Mouse (Mus musculus) urinary bladder, postnatal 10 days (tissue): Measurements from ENCODE around the gene Xxylt1.
"Not testable (repeated sequence)": the region's sequence is repeated elsewhere in the genome, so short reads cannot be mapped to it uniquely, and the experiment has no call there.

Experiments
- DNase-seq: peaks from one replicate; pipeline ENCODE4 v3.0.0; 2022; ENCODE audit warnings: low spot score

Xxylt1 gene

DNA sequence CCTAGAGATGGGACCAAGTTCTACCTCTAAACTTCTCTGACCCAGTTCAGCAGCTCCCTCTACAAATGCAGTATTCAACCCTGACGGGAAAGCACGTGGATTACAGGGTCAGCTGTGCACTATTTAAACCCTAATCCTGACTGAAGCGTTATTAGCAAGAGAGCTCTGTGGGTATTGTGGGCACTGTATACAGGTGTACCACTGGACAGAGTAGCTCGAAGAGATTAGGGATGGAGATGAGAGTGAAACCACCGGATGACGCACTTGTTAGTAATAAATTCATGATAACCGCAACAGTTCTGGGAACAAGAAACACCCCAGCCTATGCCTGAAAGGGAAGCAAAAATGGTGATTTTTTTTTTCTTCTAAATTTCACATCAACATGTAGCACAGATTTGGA lies 57.0 kb downstream of the Xxylt1 start:
- no peak for DNase-seq

DNA sequence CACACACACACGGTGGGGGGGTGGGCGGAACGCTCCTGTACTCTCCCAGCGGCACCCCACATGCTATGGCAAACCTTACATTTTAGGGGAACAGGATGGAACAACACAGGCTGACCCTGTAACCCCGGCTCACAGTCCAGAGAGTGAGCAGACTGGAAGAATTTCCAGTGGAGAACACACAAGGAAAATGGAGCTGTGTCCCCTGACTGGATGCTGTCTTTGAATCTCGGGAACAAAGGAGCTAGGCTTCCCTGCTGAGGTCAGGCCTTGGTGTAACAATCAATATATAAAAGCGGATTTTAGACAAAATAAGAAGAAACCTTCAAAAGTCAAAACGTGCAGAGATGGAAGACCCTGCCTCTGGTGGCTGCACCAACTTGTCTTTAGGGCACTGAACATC lies 57.4 kb downstream of the Xxylt1 start:
- no peak for DNase-seq

DNA sequence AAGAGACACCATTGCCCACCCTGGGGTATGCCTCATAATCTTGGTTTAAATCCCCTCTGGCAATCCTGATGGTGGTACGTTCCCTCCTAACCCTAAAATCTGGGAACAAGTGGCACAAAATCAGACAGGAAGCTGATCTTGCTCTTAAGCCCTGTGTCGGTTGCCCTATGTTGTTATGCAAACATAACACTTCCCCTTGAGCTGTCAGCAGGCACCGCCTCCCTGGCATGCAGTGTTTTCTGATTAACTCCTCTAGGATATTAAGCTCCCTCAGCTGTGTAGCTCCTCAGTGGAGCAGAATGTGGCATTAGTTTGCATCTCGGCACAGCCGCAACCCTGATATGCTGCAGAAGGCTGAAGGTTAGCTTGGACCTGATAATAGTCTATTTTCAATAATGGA lies 58.9 kb downstream of the Xxylt1 start:
- no peak for DNase-seq

DNA sequence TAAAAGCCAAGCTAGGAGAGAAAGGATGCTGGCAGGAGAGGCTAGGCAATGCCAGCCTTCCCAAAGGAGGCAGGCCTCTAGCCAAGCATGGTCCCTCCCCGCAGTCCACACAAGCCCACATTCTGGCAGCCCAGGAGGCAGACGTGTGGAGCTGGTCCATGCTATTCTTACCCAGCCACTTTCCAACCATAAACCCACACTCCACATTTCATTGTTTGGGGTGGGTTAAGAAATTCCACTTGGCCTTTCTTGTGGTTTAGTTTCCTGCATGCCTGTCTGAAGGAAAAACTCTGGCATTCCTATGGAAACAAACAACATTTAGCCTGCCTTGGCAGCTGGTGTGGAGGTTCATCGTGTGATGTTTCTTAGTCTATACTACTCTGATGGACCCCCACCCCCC lies 61.7 kb downstream of the Xxylt1 start:
- no peak for DNase-seq

DNA sequence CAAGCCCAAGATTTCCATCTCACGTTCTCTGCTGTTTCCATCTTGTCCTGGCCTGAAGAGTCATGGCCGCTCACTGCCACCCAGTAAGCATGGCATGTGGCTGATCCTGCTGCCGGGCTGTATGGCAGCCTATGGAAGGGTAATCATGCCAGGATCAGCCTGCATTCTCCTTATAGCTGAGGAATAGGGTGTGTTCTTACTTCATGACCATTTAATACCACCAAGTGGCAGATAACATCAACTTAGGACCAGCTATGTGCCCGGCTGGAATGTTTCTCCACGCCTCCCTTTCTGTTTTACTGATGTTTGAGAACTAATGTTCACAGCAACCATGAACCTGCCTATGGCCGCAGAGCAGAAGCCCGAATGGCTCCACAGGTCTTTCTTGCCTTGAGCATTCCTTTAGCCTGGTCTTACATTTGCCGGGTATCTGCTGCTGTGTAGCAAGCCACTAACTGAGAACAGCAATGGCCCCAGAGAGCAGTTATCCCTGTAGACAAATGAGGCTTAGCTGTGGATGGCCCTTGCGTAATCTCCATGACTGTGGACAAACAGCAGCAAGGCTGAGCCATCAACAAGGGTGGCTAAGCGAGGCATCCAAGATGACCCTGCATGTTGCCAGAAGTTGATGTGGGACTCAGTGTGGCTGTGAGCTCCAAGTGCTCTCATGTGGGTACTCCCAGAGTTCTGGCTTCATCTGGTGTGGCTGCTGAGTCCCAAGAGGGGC lies 63.4 kb downstream of the Xxylt1 start:
- no peak for DNase-seq

DNA sequence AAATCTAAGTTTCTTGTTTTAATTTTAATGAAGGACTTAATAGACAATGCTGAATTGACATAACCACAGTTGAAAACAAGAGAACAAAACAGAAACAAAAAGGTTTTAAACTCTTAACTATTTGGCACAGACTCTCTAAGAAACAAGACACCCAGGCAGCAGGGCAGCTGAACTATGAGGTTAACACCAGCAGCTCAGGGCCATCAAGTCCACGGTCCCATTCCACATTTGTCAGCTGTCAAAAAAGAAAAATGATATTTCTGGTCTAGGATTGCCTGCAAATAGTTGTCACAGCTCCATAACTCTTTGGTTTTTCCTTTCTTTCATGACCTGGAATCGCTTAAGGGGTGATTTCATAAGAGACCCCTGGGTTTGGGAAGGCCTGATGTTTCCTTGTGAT lies 64.6 kb downstream of the Xxylt1 start:
- DNase-seq = no peak

DNA sequence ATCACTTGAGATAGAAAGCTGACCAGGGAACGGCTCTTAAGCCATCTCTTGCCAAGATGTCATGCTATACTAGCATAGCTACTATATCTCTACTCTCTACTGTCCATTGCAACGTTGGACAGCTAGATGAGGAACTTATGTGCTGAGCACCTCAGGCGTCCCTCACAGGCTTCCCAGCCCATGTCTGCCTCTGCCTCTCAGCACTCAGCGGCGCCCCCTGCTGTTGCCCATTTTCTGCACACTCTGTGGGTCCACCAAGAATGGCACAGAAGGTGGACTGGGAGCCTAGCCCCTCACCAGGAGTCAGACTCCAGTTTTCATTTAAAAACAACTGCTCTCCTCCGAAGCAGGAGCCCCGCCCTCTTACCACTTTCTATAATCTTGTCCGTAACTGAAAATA lies 65.1 kb downstream of the Xxylt1 start:
- no peak for DNase-seq

DNA sequence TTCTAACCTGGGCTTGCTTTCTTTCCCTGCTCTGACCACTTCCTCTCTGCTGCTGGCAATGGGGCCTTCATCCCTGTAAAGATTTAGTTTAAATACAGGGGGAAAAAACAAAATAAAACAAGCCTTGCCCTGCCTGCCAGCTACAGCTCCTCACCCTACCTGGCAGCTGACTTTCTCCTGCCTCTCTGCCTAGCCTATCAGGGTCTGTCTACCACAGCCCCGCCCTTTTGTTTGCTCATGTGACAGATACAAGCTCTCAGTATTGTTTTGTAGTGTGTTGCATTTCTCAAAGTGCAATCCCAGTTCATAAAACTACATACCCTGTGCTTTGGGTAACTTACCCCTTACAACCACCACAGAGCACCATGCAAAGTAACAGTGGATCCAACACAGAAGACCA lies 66.0 kb downstream of the Xxylt1 start:
- DNase-seq = no peak

DNA sequence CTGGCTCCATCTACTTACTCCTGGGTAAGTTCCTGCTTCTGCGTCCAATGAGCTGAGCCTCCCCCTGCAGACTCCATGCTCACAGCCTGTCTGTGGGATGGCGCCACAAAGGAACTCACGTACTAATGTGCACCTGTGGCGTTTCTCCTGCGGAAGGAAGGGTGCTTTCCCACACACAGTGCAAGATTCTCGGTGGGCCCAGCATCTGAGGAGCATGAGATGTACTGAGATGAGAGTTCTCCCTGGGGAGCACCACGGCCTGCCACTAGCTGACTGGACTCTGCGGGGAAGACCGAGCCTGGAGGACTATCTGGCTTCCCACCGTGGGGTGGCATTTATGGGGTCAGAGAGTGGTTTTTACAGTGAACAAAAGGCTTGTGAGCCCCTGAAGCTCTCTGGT lies 69.0 kb downstream of the Xxylt1 start:
- no peak for DNase-seq

DNA sequence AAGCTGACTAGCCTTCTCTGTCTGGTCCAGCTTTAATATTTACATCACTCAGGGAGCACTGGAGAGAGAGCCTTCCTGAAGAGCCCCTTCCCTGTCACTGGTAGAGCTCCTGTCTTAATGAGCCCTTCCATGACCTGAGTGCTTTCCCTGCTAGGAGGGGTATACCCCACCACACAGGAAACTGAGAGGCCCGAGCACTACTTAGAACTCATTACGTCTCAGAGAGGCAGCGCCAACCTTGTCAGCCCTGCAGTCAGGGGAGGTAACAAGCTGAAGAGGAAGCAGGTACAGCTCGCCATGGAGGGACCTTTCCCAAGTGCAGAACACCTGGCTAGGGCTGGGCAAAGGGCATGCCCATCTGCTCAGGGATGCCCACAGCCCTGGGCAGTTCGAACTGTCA lies 70.8 kb downstream of the Xxylt1 start:
- DNase-seq = no peak

DNA sequence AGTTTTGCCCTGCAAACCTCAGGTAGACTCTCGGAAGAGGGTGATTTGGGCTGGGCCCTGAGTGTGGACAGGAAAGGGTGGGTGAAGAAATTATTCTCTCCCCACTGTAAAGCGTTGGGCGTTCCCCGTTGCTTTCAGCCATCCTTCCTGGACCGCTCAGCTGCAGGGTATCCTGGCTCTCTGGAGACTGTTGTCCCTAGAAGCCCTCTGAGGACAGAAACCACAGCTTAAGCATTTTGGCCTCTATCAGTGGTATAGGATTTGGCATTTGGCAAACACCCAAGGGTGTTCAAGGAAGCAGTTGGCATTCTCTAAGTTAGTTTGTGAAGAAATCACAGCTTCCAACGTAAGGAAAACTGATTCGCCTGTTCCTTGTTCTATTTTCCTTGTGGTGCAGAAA lies 72.9 kb downstream of the Xxylt1 start:
- no peak for DNase-seq

DNA sequence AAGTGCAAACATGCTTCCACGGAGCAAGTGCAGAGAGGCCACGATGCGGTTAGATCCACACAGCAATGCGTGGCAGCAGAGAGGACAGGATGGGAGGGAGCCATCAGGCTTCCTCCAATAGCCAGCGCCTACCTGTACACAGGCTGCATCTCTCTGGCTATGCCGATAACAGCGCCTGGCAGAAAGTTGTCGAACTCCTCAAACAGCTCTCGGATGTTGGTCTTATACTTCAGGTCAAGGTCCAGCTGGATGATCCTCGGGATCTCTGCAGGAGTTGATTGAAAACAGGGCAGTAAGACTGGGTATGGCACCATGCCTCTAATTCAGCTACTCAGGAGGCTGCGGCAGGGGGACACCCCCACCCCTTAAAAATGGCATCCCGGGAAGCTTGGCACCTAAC lies 73.7 kb downstream of the Xxylt1 start:
- DNase-seq = no peak

DNA sequence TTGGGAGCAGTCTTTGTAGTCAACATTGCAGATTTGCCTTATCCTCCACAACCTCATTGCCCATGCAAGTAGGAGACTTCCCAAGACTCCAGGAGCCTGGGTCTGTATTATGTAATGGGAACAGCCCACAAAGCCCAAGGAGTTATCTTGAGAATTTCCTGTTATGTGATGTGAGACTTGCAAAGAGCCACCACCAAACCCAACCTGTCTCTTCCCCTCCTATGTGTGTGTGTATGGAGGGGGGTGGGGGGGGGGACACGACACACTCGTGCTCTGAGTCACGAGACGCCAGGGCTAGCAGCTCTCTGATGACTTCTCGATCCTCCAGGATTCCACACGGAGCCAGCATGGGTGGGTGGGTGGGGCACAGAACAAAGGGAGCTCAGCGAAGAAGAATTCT lies 75.5 kb downstream of the Xxylt1 start:
- no peak for DNase-seq

DNA sequence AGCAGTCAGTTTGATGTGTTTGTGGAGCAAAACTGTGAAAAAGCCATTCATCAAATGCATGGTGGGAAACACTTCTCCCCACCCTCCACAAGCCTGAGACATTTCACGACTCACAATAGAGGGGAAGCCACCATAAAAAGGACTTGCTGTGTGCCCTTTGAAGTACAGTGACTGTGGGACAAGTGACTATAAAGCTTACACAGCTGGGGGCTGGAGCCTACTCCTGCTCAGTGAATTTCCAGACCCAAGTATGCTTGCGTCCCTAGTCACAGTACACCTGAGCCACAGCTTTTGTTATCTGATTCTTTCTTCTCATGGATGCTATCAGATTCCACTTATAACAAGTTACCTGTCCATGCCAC lies 76.9 kb downstream of the Xxylt1 start:
- no peak for DNase-seq

DNA sequence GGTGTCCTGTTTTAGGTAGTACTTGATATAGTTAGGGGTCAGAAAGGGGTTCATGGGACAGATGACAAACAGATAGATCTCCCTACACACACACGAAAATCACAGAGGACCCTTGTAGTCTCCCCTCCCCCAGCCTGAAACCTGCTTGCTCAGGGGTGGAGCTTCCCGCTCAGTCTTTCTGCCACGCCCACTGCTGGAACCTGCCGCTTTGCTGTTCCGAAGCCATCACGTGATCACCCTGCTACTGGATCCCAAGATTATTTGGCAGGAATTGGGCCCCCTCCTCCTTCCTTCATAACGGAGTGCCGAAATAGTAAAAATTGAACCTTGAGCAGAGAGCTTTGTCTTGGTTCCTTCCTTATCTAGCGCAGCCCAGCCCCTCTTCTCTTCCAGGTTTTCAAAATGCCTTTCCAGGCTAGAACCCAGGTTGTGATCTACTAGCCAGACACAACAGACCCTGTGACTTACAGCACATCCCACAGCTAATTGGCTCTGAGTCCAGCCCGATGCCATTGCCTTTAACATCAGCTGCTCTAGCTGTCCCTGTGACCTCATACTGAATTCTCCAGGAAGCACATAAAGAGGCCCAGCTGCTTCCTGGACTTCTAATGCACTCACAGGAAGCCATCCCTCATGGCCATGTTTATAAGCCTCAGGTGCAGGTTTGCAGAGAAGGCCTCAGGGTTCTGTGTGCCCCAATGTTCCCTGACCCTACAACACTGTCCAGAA lies 77.5 kb downstream of the Xxylt1 start:
- DNase-seq = not testable (repeated sequence)

DNA sequence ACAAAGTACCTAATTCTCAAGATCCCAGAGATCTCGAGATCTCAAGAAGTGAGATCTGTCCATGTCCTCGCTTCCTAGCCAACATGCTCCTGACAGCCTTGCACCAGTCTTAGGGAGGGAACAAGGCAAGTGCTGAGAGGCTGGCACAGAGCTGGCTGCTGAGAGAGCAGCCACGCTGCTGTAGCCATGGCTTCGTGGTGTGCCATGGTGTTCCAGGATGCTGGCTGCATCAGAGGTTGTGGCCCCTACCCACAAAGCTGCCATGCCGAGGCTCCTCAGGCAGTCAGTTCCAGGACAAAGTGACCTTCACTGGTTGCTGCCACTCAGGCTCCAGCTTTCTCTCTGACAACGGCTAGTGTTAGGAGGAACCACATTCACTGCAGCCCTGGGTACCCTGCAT lies 78.3 kb downstream of the Xxylt1 start:
- no peak for DNase-seq

DNA sequence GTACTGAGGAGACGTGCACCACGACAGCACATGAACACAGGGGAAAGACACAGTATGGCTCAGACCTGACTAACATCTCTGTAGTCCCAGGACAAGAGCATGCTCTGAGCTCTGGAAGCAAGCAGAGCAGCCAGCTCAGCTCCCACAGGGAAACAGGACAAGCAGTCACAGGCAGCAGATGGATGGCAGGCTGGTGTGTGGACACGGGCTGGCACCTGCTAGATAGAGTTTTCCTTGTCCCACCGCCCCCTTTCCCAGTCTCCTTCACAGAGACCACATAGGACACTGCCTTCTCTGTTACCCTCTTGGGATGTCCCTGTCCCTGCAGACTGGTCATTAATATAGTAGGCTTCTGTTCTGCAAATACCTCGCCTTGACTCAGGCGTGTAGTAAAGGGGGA lies 79.1 kb downstream of the Xxylt1 start:
- DNase-seq = no peak

DNA sequence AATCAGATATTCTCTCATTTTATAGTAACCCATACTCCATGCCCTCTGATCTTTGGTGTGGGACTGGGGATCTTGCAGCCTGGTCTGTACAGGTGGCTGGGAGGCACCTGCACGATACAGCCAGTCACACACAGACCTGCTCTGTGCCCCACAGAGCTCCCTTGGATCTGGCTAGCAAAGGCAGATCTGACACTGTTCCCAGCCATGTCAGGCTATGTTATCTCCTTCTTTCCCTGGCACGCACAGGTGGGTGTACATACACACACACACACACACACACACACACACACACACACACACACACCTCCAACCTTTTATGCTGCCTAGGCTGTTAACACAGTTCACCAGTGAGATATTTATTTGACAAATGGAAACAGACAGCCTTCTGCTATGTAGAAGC lies 82.5 kb downstream of the Xxylt1 start:
- DNase-seq = no peak

DNA sequence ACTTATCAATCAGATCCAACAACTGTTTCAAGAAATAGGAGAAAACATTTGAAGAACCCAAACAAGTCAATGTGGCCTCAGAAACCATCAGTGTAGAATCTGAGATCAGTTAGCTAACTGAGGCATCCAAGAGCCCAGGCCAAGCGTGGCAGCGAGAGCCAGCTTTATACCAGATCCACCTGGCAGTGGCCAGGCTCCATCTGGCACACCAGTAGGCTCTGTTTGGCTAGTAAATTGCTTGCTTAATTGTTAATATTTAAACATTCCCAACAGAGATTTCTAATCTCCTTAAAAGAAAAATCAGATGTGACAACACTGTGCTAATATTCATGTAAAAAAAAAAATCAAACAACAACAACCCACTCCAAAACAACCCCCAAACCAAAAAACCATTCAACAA lies 83.2 kb downstream of the Xxylt1 start:
- no peak for DNase-seq

DNA sequence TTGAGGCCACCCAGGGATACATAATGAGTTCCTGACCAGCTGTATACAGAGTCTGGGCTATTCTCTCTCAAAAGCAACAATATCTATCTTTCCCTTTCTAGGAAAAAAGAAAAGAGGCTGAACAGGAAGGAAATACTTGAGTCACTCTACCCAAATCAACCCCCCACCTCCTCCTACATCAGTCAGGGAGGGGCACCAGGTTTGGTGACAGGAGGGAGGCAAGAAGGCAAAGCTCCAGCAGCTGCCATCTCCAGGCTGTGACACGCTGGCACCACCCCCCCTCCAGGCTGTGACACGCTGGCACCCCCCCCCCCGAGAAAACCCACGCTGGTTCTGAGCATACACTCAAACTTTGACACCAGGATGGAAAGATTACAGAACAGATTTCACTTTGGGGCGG lies 85.8 kb downstream of the Xxylt1 start:
- DNase-seq = no peak

DNA sequence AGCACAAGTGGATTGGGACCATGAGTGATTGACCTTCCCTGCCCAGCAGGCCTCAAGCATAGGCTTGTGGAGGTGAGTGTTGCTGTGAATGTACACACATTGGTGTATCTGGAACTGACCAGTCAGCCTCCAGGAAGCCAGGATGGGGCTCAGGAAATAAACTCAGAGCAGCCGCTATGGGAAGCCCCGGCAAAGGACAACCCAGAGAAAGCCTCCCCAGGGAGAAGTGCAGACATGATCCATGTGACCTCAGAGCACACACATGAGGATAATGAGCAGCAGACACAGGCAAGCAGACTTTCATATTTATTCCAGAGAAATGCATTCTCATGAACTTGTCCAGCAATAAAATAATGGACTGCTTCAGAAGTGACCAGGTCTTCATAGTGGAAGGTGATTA lies 86.4 kb downstream of the Xxylt1 start:
- DNase-seq = no peak

DNA sequence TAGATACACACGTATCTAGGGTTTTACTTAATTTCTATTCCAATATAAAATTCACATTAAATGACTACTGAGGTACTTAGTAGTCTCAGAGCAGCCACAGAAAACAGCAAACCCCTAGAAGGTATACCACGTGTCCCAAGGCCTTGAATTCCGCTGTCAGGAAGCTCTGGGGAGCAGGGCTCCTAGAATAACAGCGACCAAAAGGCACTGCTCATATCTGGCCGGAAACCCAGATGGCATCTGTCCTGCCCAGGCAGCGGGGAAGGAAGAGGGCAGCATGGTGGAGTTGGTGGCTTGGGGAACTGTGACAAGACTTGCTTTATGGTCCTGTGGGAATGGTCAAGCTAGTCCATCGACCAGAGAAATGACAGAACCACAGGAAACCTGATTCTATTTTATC lies 86.9 kb downstream of the Xxylt1 start:
- DNase-seq = no peak

DNA sequence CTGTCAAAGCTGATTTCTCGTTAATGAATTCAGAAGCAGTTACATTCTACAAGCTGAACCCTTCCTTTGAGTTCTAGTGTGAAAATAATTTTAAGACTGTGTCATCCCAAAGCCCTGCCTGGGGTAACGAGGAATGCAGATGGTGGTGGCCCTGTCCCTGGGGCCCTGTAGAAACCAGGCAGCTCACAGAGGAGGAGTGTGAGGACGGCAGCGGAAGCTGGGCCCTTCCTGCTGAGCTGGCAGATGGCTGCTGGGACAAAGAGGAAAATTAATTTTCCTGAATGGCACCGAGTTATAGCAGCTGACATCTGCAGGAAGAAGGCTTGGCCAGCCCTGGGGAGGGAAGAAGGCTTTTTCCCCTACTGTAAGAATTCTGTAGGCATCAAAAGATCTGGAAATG lies 88.7 kb downstream of the Xxylt1 start:
- no peak for DNase-seq

DNA sequence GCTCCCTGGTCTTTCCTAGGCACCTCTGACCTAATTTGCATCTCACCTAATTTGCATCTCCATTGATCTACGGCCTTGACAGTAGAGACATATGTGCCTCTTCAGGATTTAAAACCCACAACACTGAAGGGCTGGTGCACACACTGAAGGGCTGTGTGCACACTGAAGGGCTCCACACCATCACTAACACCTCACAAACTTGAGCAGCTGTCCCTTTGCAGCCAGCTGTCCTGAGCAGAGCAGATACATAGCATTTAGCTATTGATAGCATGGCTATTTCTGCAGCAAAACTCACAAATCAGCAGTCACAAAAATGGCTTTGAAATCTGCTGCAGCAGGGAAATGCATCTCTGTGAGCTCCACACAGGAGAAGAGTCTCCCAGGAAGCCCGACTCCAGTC lies 90.6 kb downstream of the Xxylt1 start:
- no peak for DNase-seq
